Mouse (Mus musculus) heart, adult 8-10 months (tissue): ENCODE measurements at regions not wholly inside any gene's neighbourhood (a gene's known extent, or its start where the extent isn't known, plus 50 kb on each side); places are given as distances from the start of the nearest gene placed in this dataset.

Experiments used
- DNase-seq: peaks from one replicate; pipeline ENCODE4 v3.0.0; 2022; ENCODE audit warnings: low spot score

DNA sequence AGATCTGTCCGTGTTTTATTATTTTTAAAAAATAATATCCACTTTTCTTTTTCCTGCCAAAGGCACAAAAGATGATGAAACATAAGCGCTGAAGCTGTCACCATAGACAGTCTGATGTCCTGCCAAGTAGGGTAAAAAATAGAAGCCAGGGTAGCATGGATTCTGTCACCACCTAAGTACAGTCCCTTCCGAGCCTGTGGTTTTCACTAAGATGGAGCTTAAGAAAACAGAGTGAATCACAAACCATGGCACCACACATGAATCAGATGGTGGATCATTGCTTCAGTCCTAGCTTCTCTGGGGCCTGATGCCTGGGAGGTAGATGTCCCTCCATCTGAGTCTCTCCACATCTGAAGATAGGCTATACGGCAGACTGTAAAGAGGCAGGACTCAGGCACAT is 55.9 kb upstream of the Fmod start:
- DNase-seq, result no peak

DNA sequence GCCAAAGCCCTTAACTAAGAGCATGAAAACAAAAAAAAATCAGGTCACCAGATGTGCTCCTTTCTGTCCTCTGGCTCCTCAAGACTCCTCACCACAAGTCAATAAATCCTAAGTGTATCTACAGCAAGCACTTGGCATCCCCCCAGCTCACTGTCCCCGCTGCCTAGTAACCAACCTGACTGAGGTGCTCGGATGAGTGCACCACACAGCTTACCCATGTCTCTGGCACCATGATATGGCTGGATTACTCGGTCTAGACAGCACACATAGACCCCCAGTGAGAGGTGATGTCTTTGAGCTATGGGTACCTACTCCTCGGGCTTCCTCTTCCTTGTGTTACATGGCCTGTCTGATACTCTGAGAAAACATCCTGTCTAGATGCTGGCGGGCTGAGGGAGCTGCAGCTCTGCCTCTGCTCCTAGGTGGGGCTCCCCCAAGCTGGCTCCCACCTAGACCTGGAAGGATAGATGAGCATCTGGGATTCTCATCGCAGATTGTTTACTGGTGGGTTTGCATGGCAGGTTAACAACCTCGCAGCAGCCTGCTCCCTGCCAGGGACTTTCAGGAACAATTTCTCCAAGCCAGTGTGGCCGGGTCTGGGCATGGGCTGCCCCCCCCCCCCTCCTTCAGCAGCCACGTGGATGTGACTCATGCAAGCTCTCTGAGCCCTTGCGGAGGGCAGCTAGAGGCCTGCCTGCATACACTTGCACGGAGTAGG is 57.2 kb upstream of the Prelp start:
- peak; percentile 48 for DNase-seq

DNA sequence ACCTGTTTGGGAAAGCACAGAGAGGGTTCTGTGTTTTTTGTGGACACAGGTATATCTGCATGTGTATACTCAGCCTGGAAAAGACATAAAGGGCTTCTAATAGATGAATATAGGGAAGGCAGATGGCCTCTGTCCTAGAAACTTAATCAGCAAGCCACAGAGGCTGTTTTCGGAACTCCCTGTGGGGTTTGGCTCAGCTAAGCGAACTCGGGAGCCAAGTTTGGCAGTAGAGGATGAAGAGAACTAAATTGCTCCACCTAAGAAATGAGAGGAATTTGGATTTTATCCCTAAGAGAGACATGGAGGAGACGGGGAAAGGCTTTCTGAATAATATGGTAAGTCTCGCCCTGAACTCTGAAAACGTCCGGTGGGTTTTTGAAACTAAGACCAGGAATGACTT is 56.0 kb upstream of the Prelp start:
- peak; percentile 65 for DNase-seq

DNA sequence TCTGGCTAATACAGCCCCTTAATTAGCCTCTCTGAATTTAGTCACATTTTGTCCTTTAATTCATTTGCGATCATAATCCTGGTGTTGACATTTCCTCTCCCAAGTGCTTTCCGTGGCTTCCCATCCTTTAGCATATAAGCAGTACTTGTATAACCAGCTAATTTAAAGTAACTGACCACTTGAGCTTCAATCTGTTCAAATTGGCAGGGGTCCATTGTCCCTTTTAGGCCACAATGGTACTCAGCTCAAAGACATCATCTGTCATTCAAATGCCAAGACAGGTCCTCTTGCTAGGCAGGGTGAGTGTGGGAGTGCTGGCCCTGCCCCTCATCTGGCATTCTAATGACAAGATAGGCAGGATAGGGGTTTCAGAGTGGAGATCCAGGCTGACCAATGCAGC is 52.6 kb upstream of the Prelp start:
- DNase-seq, result no peak

DNA sequence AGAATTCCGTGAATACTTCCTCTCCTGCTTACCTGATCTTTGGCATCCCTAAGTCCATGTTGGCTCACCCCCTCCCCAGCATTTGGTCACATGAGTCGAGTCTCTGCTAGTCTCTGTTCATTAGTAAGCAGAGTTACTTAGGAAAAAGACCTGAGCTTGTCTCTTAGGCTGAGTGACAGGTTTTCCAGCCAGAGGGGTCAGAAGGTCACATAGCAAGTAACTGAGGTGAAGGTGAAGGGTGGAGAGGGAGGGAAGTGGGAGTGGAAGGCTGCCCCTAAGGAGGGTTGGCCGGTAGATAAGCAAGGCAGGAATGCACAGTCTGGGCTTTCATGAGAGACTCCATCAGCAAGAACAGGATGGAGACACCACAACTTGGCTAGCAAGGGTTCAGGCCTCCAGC is 50.1 kb upstream of the Prelp start:
- no peak for DNase-seq
